Mouse (Mus musculus): ENCODE measurements around the gene Tcap.

DNA sequence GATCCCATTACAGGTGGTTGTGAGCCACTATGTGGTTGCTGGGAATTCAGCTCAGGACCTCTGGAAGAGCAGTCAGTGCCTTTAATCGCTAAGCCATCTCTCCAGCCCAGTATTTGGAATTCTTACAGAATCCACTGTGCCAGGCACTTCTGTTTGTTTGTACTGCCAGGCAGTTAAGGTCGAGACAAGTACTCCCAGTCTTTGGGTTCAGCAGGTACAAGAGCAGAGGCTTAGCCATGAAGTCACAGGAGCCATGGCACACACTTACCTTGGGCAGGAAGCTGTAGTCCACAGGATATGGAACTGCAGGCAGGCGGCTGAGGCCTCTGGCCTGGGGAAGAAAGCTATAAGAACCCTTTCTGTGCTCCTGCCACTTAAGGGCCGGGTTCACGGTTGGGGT lies 19.8 kb upstream of the Tcap start:
- TF ChIP-seq POLR2A (IDR thresholded peaks at IDR 0.05; ENCODE audit: control insufficient read depth, extremely low read depth, insufficient read depth, low read length, poor library complexity) (no peak), CTCF (IDR thresholded peaks at IDR 0.05; ENCODE audit: borderline replicate concordance, control insufficient read depth, extremely low read depth, insufficient read depth, low read length, poor library complexity) (no peak)

Data from thymus, adult 2 months (tissue).